Mouse (Mus musculus): ENCODE results near the gene Sytl1. TPM values are rescaled to one million over a fixed set of nuclear protein-coding genes. Genes with fewer than 3 reads are reported as not detected.

Sytl1 gene
- polyA plus RNA-seq, 1 experiment from 2014 or later, result 1.4 TPM

DNA sequence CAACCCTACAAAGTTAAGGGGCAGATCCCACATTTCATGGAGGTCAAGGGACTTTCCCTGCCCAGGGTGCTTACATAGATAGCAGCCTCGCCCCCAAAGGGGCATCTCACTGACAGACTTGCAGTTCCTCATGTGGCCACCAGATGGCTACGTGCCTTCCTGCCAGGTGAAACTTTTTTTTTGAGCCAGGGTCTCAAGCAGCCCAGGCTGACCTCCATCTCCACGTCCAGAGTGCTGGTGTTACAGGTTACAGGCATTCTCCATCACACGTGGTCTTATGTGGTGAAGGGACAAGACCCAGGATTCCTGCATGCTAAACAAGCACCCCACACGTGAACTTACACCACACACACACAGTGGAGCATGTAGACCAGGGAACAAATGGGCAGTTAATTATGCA lies 45.3 kb downstream of the Sytl1 start:
- Histone ChIP-seq H3K4me3 (ENCODE audit: low read depth, low read length) (no peak overlapping the region), H3K9ac (ENCODE audit: low read depth, low read length) (no peak overlapping the region), H3K9me3 (replicated peaks; ENCODE audit: control insufficient read depth, low read length) (no peaks in the 10 kb centered on the region), H3K4me1 (ENCODE audit: control insufficient read depth, low read depth, low read length) (peaks cover 11% of the 10 kb centered on the region), H3K27ac (ENCODE audit: low read length) (no peak overlapping the region), H3K4me2 (ENCODE audit: low read depth, low read length) (no peak overlapping the region), H3K27me3 (ENCODE audit: control insufficient read depth, insufficient read depth, low read depth, low read length) (peaks cover 47% of the 10 kb centered on the region), H3K36me3 (ENCODE audit: control insufficient read depth, insufficient read depth) (no peaks in the 10 kb centered on the region)
- WGBS (ENCODE audit: insufficient replicate concordance), result 5% methylated on average over 5 of the region's 5 CpGs
- no peak for ATAC-seq (ENCODE audit: low read depth)

DNA sequence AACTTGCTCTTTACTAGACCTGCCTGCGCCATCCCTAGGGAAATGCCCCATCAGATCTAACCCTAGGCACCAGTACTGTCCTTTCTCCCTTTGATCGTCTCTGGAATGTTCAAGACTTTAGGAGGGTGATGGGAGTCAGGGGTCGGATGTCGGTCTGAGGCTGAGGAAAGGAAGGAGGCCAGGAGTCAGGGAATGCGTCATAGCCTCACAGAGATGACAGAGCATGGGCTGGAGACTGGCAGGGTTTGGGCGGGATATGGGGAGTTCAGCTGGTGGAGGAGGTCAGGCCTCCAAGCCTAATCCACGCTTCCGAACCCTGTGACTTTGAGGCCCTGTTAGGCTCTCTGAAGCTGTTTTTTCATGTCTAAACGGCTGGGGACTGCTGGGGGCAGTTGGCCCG lies 49.3 kb downstream of the Sytl1 start:
- Histone ChIP-seq H3K27me3 (ENCODE audit: control insufficient read depth, insufficient read depth, low read depth, low read length) (peaks cover 53% of the 10 kb centered on the region), H3K4me2 (ENCODE audit: low read depth, low read length) (no peak overlapping the region)
- WGBS (ENCODE audit: insufficient replicate concordance), result 26% methylated on average over 10 of the region's 10 CpGs

DNA sequence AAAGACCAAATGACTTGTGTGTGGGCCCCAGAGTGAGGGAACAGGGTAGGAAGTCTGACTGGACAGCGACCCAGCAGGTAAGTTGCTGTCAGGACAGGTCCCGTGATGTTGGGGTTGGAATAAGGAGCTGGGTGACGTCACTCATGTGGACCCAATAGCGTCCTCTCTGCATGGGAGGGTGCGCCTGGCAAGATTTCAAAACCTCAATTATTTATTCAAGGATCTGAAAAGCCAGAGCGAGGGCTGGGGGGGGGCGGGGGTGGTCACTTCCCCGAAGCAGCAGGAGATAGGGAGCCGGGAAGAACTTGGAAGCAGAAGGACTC lies 49.7 kb downstream of the Sytl1 start:
- H3K9ac ChIP-seq (ENCODE audit: low read depth, low read length), result no peak overlapping the region
- peaks cover 52% of the 10 kb centered on the region for H3K27me3 ChIP-seq (ENCODE audit: control insufficient read depth, insufficient read depth, low read depth, low read length)
- H3K27ac ChIP-seq (ENCODE audit: low read length), result no peak overlapping the region
- WGBS (ENCODE audit: insufficient replicate concordance), result 4% methylated on average over 9 of the region's 9 CpGs
- H3K36me3 ChIP-seq (ENCODE audit: control insufficient read depth, insufficient read depth), result no peaks in the 10 kb centered on the region
- peaks cover 15% of the 10 kb centered on the region for H3K4me1 ChIP-seq (ENCODE audit: control insufficient read depth, low read depth, low read length)
- no peak overlapping the region for H3K4me3 ChIP-seq (ENCODE audit: low read depth, low read length)
- no peaks in the 10 kb centered on the region for H3K9me3 ChIP-seq (replicated peaks; ENCODE audit: control insufficient read depth, low read length)
- no peak overlapping the region for H3K4me2 ChIP-seq (ENCODE audit: low read depth, low read length)
- no peak for ATAC-seq (ENCODE audit: low read depth)

More for the DNA sequence above, 49.3 kb downstream of the Sytl1 start:
- Histone ChIP-seq H3K4me1 (ENCODE audit: control insufficient read depth, low read depth, low read length) (peaks cover 15% of the 10 kb centered on the region), H3K36me3 (ENCODE audit: control insufficient read depth, insufficient read depth) (no peaks in the 10 kb centered on the region), H3K9ac (ENCODE audit: low read depth, low read length) (no peak overlapping the region), H3K4me3 (ENCODE audit: low read depth, low read length) (no peak overlapping the region), H3K9me3 (replicated peaks; ENCODE audit: control insufficient read depth, low read length) (no peaks in the 10 kb centered on the region), H3K27ac (ENCODE audit: low read length) (no peak overlapping the region)
- ATAC-seq (ENCODE audit: low read depth), result no peak

- Histone ChIP-seq H3K36me3 (ENCODE audit: control insufficient read depth, insufficient read depth) (no peaks in the 10 kb centered on the region), H3K4me1 (ENCODE audit: control insufficient read depth, low read depth, low read length) (peaks cover 15% of the 10 kb centered on the region), H3K27ac (ENCODE audit: low read length) (no peak overlapping the region), H3K9me3 (replicated peaks; ENCODE audit: control insufficient read depth, low read length) (no peaks in the 10 kb centered on the region), H3K4me3 (ENCODE audit: low read depth, low read length) (peak overlapping the region; percentile 61), H3K4me2 (ENCODE audit: low read depth, low read length) (peak overlapping the region; percentile 82), H3K27me3 (ENCODE audit: control insufficient read depth, insufficient read depth, low read depth, low read length) (peaks cover 49% of the 10 kb centered on the region), H3K9ac (ENCODE audit: low read depth, low read length) (no peak overlapping the region)
- 3% methylated on average over 44 of the region's 44 CpGs for WGBS (ENCODE audit: insufficient replicate concordance)
- ATAC-seq (ENCODE audit: low read depth), result peak; percentile 83
Observed at GRCm38 (mm10) chr4:133212562-133213267, 50.2 kb downstream of the Sytl1 start.

DNA sequence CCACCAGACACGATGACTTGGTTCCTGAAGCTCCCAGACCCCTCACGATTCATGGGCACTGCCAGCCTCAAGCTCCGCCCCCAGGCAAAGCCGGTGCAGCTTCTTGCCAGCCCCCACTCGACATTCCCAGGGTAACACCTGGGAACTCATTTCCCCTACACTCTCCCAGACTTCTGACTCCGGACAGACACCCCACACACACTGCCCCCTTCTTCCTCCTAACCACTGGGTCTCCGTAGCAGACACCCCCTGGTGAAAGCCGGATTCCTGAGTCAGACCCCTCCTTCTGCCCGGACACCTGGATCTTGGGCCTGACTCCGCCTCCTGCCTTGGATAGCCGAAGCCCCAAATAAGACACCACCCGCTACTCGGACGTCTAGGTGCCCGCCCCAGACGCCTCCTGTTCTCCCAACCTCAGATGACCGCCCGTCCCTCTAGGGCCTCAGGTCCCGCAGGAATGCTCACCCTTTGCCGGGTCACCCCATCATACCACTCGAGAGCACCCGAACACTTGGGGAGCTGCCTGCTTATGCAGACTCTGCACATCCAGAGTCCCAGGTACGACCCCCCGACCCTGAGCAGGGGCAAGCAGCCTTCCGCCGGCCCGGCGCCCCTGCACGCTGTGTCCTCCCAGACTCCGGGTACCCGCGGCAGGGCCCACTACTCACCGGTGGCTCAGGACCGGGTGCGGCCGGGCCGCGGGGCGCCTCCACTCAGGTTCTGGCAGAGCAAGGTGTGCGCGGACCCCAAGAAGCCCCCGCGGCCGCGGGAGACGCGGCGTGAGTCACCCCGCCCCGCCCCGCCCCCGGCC lies 51.0 kb downstream of the Sytl1 start, which contains the start of the genes Cd164l2 and Gpr3:
Gene Cd164l2 (plus strand): TSS at position 381 of the 811 bp plus-strand sequence.
Gene Gpr3 (minus strand): TSS at position 786 of the 811 bp plus-strand sequence.
- 0 out of 2 replicates have a peak within 1 kb of the TSS, but pooled peaks have one; percentile 22 for H3K9ac ChIP-seq (ENCODE audit: low read depth, low read length)

DNA sequence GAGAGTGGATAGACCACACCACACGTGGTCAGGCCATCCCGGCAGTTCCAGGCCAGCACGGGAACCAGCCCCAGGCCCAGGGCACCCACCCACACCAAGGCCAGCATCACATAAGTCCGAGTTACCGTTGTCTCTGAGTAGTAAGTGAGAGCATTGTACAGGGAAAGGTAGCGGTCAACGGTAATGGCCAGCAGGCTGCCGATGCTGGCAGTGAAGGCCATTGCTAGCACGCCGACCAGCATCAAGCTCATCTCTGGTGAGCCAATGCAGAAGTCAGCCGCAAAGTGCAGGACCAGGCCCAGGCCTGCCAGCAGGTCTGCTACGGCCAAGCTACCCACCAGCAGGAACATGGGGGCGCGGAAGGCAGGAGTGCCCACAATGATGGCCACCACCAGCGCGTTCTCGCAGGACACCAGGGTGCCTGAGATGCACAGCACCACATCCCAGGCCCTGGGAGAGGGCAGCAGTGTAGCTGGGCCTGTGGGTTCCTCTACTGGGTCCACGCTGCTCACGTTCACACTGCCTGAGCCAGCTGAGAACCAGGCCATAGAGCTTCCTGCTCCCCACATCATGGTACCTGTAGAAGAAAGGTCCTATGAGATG lies 52.0 kb downstream of the Sytl1 start:
- Histone ChIP-seq H3K27ac (ENCODE audit: low read length) (no peak overlapping the region), H3K9me3 (replicated peaks; ENCODE audit: control insufficient read depth, low read length) (no peaks in the 10 kb centered on the region), H3K36me3 (ENCODE audit: control insufficient read depth, insufficient read depth) (no peaks in the 10 kb centered on the region), H3K4me1 (ENCODE audit: control insufficient read depth, low read depth, low read length) (peaks cover 15% of the 10 kb centered on the region), H3K4me2 (ENCODE audit: low read depth, low read length) (no peak overlapping the region), H3K9ac (ENCODE audit: low read depth, low read length) (no peak overlapping the region), H3K4me3 (ENCODE audit: low read depth, low read length) (no peak overlapping the region), H3K27me3 (ENCODE audit: control insufficient read depth, insufficient read depth, low read depth, low read length) (peaks cover 49% of the 10 kb centered on the region)
- 83% methylated on average over 19 of the region's 19 CpGs for WGBS (ENCODE audit: insufficient replicate concordance)
- ATAC-seq (ENCODE audit: low read depth), result no peak

More for the DNA sequence above, 51.0 kb downstream of the Sytl1 start, which contains the start of the genes Cd164l2 and Gpr3:
- Histone ChIP-seq H3K27me3 (ENCODE audit: control insufficient read depth, insufficient read depth, low read depth, low read length) (peaks cover 49% of the 10 kb centered on the region), H3K4me3 (ENCODE audit: low read depth, low read length) (peak within 1 kb of the TSS; percentile 61), H3K36me3 (ENCODE audit: control insufficient read depth, insufficient read depth) (no peaks in the 10 kb centered on the region), H3K27ac (ENCODE audit: low read length) (no peak within 1 kb of the TSS), H3K9me3 (replicated peaks; ENCODE audit: control insufficient read depth, low read length) (no peaks in the 10 kb centered on the region), H3K4me1 (ENCODE audit: control insufficient read depth, low read depth, low read length) (peaks cover 15% of the 10 kb centered on the region), H3K4me2 (ENCODE audit: low read depth, low read length) (peak within 1 kb of the TSS; percentile 82)
- ATAC-seq (ENCODE audit: low read depth), result no peak
- 4% methylated on average over 48 of the region's 52 CpGs for WGBS (ENCODE audit: insufficient replicate concordance)

- Histone ChIP-seq H3K4me1 (ENCODE audit: control insufficient read depth, low read depth, low read length) (peaks cover 15% of the 10 kb centered on the region), H3K36me3 (ENCODE audit: control insufficient read depth, insufficient read depth) (no peaks in the 10 kb centered on the region), H3K9ac (ENCODE audit: low read depth, low read length) (no peak overlapping the region), H3K27me3 (ENCODE audit: control insufficient read depth, insufficient read depth, low read depth, low read length) (peaks cover 49% of the 10 kb centered on the region), H3K27ac (ENCODE audit: low read length) (no peak overlapping the region), H3K9me3 (replicated peaks; ENCODE audit: control insufficient read depth, low read length) (no peaks in the 10 kb centered on the region), H3K4me2 (ENCODE audit: low read depth, low read length) (no peak overlapping the region), H3K4me3 (ENCODE audit: low read depth, low read length) (no peak overlapping the region)
- ATAC-seq (ENCODE audit: low read depth), result no peak
- WGBS (ENCODE audit: insufficient replicate concordance), result 77% methylated on average over 24 of the region's 24 CpGs
Observed at GRCm38 (mm10) chr4:133210023-133210787, 52.7 kb downstream of the Sytl1 start.

DNA sequence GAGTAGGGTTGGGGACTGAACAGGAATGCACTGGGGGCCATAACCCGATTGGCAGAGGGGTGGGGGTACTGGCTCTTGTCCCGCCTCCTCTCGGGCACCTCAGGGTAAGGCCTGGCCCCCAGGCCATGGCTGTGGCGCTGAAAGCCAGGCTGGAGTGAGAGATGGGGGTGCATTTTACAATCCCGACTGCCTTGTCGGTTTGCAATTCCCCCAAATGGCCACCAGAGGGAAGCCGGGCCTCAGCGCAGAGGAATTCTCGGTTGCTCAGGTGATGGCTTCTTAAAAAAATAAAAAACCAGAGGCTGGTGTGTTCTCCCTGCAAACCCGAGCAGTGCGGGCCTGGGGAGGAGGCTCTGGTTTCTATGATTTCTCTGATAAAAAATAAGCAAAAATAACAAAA lies 53.5 kb downstream of the Sytl1 start:
- no peaks in the 10 kb centered on the region for H3K9me3 ChIP-seq (replicated peaks; ENCODE audit: control insufficient read depth, low read length)
- no peaks in the 10 kb centered on the region for H3K36me3 ChIP-seq (ENCODE audit: control insufficient read depth, insufficient read depth)
- 2% methylated on average over 11 of the region's 11 CpGs for WGBS (ENCODE audit: insufficient replicate concordance)
- no peak overlapping the region for H3K9ac ChIP-seq (ENCODE audit: low read depth, low read length)
- H3K4me1 ChIP-seq (ENCODE audit: control insufficient read depth, low read depth, low read length), result peaks cover 15% of the 10 kb centered on the region
- no peak overlapping the region for H3K4me2 ChIP-seq (ENCODE audit: low read depth, low read length)
- no peak for ATAC-seq (ENCODE audit: low read depth)
- peaks cover 45% of the 10 kb centered on the region for H3K27me3 ChIP-seq (ENCODE audit: control insufficient read depth, insufficient read depth, low read depth, low read length)
- no peak overlapping the region for H3K4me3 ChIP-seq (ENCODE audit: low read depth, low read length)
- no peak overlapping the region for H3K27ac ChIP-seq (ENCODE audit: low read length)

All from liver, embryonic 16.5 days (tissue).